Mouse (Mus musculus) lung, postnatal 0 days (tissue): ENCODE data around the gene Renbp.

ENCODE experiments used
- CTCF ChIP-seq: IDR thresholded peaks from 2 replicates; pipeline ENCODE4 v1.5.1; 2016; ENCODE audit warnings: antibody characterized with exemption, mild to moderate bottlenecking
- EP300 ChIP-seq: IDR thresholded peaks from 2 replicates; pipeline ENCODE4 v1.6.1; 2016; ENCODE audit warnings: antibody characterized with exemption, mild to moderate bottlenecking, control low read depth

GRCm38 (mm10) chrX:73880194-73881035, 50.2 kb downstream of the Renbp start:
- TF ChIP-seq CTCF (no peak), EP300 (no peak)
